Mouse (Mus musculus) MEL (cell line): Measurements from ENCODE around the gene Acot13. TPM values are rescaled to one million over a fixed set of nuclear protein-coding genes. Genes with fewer than 3 reads are reported as not detected.

ENCODE experiments used
- DNase-seq: peaks from one replicate; pipeline ENCODE4 v3.0.0; 2011; ENCODE audit warnings: low read depth, low spot score
- H3K27ac ChIP-seq: 2 replicates; pipeline ENCODE4 v1.5.1; 2012; ENCODE audit warnings: low read depth, mild to moderate bottlenecking, control low read depth, low read length, moderate library complexity; ENCODE audit not compliant: control insufficient read depth
- H3K27me3 ChIP-seq, 2 experiments: fragments of 150-350 bp in 1 of 2; sonication (generic) in 1 of 2; 2 replicates each; pipeline ENCODE4 v1.6.1; 2012; ENCODE audit warnings: low read length in 2 of 2, mild to moderate bottlenecking in 2 of 2, improper control_type of control experiment in 1 of 2, moderate library complexity in 1 of 2; ENCODE audit not compliant: insufficient read depth in 2 of 2, control insufficient read depth in 1 of 2
- H3K36me3 ChIP-seq, 2 experiments: 2 replicates each; pipeline ENCODE4 v1.6.1; 2012 to 2014; ENCODE audit warnings: low read length in 2 of 2, improper control_type of control experiment in 1 of 2, inconsistent platforms in 1 of 2, mild to moderate bottlenecking in 1 of 2; ENCODE audit not compliant: insufficient read depth in 2 of 2, control insufficient read depth in 1 of 2
- H3K4me1 ChIP-seq, 2 experiments: fragments of 150-350 bp in 1 of 2; sonication (generic) in 1 of 2; 2 replicates each; pipeline ENCODE4 v1.6.1; 2012; ENCODE audit warnings: low read length in 2 of 2, improper control_type of control experiment in 1 of 2, mild to moderate bottlenecking in 1 of 2; ENCODE audit not compliant: insufficient read depth in 2 of 2, control insufficient read depth in 1 of 2
- H3K4me3 ChIP-seq, 2 experiments: fragments of 150-350 bp in 1 of 2; sonication (generic) in 1 of 2; 2 replicates each; pipeline ENCODE4 v1.5.1; 2012; ENCODE audit warnings: low read depth in 2 of 2, low read length in 2 of 2, mild to moderate bottlenecking in 2 of 2, moderate library complexity in 2 of 2, control low read depth in 1 of 2, improper control_type of control experiment in 1 of 2; ENCODE audit not compliant: control insufficient read depth in 1 of 2, insufficient read depth in 1 of 2
- H3K79me2 ChIP-seq: 2 replicates; pipeline ENCODE4 v1.6.1; 2012; ENCODE audit warnings: mild to moderate bottlenecking, low read length, moderate library complexity; ENCODE audit not compliant: control insufficient read depth, poor library complexity, insufficient read depth
- H3K9ac ChIP-seq: 2 replicates; pipeline ENCODE4 v1.6.1; 2012; ENCODE audit warnings: low read depth, mild to moderate bottlenecking, control low read depth, low read length, moderate library complexity; ENCODE audit not compliant: control insufficient read depth, poor library complexity, severe bottlenecking
- H3K9me3 ChIP-seq: fragments of 150-350 bp; sonication (generic); replicated peaks from 2 replicates; pipeline ENCODE4 v1.6.1; 2012; ENCODE audit warnings: mild to moderate bottlenecking, low read length, improper control_type of control experiment, moderate library complexity; ENCODE audit not compliant: insufficient read depth
- BHLHE40 ChIP-seq: IDR thresholded peaks from 2 replicates; pipeline ENCODE4 v1.6.1; 2012; ENCODE audit warnings: low read depth, mild to moderate bottlenecking, inconsistent platforms, low read length, improper control_type of control experiment, borderline replicate concordance
- CHD1 ChIP-seq: IDR thresholded peaks from 2 replicates; pipeline ENCODE4 v1.6.1; 2012; ENCODE audit warnings: low read depth, mild to moderate bottlenecking, inconsistent platforms, low read length, improper control_type of control experiment
- E2F4 ChIP-seq: IDR thresholded peaks from 2 replicates; pipeline ENCODE4 v1.6.1; 2011; ENCODE audit warnings: low read depth, low read length, improper control_type of control experiment, borderline replicate concordance
- ELF1 ChIP-seq: IDR thresholded peaks from 2 replicates; pipeline ENCODE4 v1.6.1; 2014; ENCODE audit warnings: low read depth, mild to moderate bottlenecking, inconsistent platforms, low read length, improper control_type of control experiment, moderate library complexity
- GATA1 ChIP-seq: IDR thresholded peaks from 2 replicates; pipeline ENCODE4 v1.6.1; 2011; ENCODE audit warnings: low read depth, low read length, improper control_type of control experiment
- KAT2A ChIP-seq: conservative IDR thresholded peaks from 2 replicates; pipeline ENCODE4 v1.6.1; 2012; ENCODE audit warnings: low read depth, low read length, improper control_type of control experiment, inconsistent platforms
- MAFK ChIP-seq: IDR thresholded peaks from 2 replicates; pipeline ENCODE4 v1.6.1; 2011; ENCODE audit warnings: low read depth, mild to moderate bottlenecking, low read length, improper control_type of control experiment, borderline replicate concordance
- MAX ChIP-seq: IDR thresholded peaks from 2 replicates; pipeline ENCODE4 v1.6.1; 2011; ENCODE audit warnings: low read length, improper control_type of control experiment
- MEF2A ChIP-seq: IDR thresholded peaks from 2 replicates; pipeline ENCODE4 v1.6.1; 2014; ENCODE audit warnings: low read depth, mild to moderate bottlenecking, inconsistent platforms, low read length, improper control_type of control experiment; ENCODE audit not compliant: poor library complexity, insufficient replicate concordance, severe bottlenecking; ENCODE audit errors: extremely low read depth
- MXI1 ChIP-seq: IDR thresholded peaks from 2 replicates; pipeline ENCODE4 v1.6.1; 2011; ENCODE audit warnings: mild to moderate bottlenecking, low read depth, low read length, improper control_type of control experiment
- MYC ChIP-seq: IDR thresholded peaks from 2 replicates; pipeline ENCODE4 v1.6.1; 2011; ENCODE audit warnings: low read depth, mild to moderate bottlenecking, low read length, improper control_type of control experiment, moderate library complexity
- POLR2AphosphoS2 ChIP-seq: IDR thresholded peaks from 2 replicates; pipeline ENCODE4 v1.6.1; 2011; ENCODE audit warnings: low read length, improper control_type of control experiment
- POLR2AphosphoS5 ChIP-seq: IDR thresholded peaks from 2 replicates; pipeline ENCODE4 v1.6.1; 2012; ENCODE audit warnings: low read depth, borderline replicate concordance, mild to moderate bottlenecking, inconsistent platforms, low read length, moderate library complexity, mixed read lengths
- RAD21 ChIP-seq: IDR thresholded peaks from 2 replicates; pipeline ENCODE4 v1.6.1; 2011; ENCODE audit warnings: mild to moderate bottlenecking, low read depth, low read length, improper control_type of control experiment
- RCOR1 ChIP-seq: IDR thresholded peaks from 2 replicates; pipeline ENCODE4 v1.6.1; 2012; ENCODE audit warnings: low read depth, mild to moderate bottlenecking, inconsistent platforms, low read length, improper control_type of control experiment
- SIN3A ChIP-seq: IDR thresholded peaks from 2 replicates; pipeline ENCODE4 v1.6.1; 2012; ENCODE audit warnings: low read length, improper control_type of control experiment, inconsistent platforms
- SMC3 ChIP-seq: IDR thresholded peaks from 2 replicates; pipeline ENCODE4 v1.6.1; 2011; ENCODE audit warnings: low read depth, low read length, improper control_type of control experiment
- TAL1 ChIP-seq: IDR thresholded peaks from 2 replicates; pipeline ENCODE4 v1.6.1; 2012; ENCODE audit warnings: mild to moderate bottlenecking, inconsistent platforms, low read length, moderate library complexity, mixed read lengths
- UBTF ChIP-seq: IDR thresholded peaks from 2 replicates; pipeline ENCODE4 v1.6.1; 2012; ENCODE audit warnings: low read depth, mild to moderate bottlenecking, inconsistent platforms, low read length, improper control_type of control experiment, moderate library complexity, borderline replicate concordance; ENCODE audit not compliant: insufficient read depth
- USF2 ChIP-seq, 2 experiments: IDR thresholded peaks; 2 replicates each; pipeline ENCODE4 v1.6.1; 2011 to 2012; ENCODE audit warnings: improper control_type of control experiment in 2 of 2, low read length in 2 of 2, borderline replicate concordance in 1 of 2, inconsistent platforms in 1 of 2, low read depth in 1 of 2, mild to moderate bottlenecking in 1 of 2; ENCODE audit not compliant: insufficient read depth in 1 of 2
- ZKSCAN1 ChIP-seq: IDR thresholded peaks from 2 replicates; pipeline ENCODE4 v1.6.1; 2012; ENCODE audit warnings: low read depth, mild to moderate bottlenecking, inconsistent platforms, low read length, improper control_type of control experiment, moderate library complexity
- ZMIZ1 ChIP-seq: IDR thresholded peaks from 2 replicates; pipeline ENCODE4 v1.6.1; 2012; ENCODE audit warnings: low read depth, mild to moderate bottlenecking, inconsistent platforms, low read length, improper control_type of control experiment, moderate library complexity
- ZNF384 ChIP-seq: IDR thresholded peaks from 2 replicates; pipeline ENCODE4 v1.6.1; 2012; ENCODE audit warnings: low read depth, mild to moderate bottlenecking, inconsistent platforms, low read length, improper control_type of control experiment
- polyA plus RNA-seq, 2 experiments: library from polyadenylated mRNA; stranded (reverse) in 1 of 2; unstranded in 1 of 2; fragments of >175 nt in 1 of 2; fragments of >200 nt in 1 of 2; gene quantifications; 2 replicates each; pipeline versions ENCODE4 v1.2.1 to v1.2.4; 2012; ENCODE audit warnings: low replicate concordance in 2 of 2, low read depth in 1 of 2; ENCODE audit not compliant: insufficient read length in 2 of 2, insufficient read depth in 1 of 2, missing spikeins in 1 of 2
- total RNA-seq: library from RNA; depleted of rRNA; stranded (reverse); fragments of 300-350 nt; gene quantifications from 2 replicates; pipeline ENCODE4 v1.2.3, GENCODE M21; 2012

Gene Acot13
- total and polyA plus RNA-seq, 3 experiments, result 51.8 to 57.3 TPM; not detected in 1

DNA sequence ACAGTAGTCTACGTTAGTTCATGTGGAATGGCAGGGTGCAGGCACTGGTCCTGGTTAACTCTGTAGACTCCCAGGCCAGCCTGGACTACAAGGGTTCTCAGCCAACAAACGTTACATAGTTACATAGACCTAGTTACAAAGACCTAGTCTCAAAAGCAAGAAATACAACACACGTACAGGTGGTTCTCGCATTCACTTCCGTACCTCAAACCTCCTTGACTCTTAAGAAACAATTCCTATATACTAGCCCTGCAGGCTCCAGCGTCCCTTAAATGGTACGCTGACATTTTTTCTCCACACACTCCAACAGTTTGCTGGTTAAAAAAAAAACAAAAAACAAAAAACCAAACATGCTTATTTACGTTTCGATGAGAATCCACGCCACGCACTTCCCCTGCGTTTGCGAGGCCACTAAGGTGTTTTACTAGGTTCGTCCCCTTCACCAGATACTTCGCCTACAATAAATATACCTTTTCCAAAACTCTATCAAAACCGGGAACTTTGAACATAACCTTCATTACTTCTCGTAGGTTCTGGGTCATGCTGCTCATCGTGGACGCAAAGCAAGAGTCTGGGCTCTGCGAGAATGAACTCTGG is 486 bp downstream of the Acot13 start:
- H3K27ac ChIP-seq, result peak overlapping the region; percentile 79
- H3K27me3 ChIP-seq, result no peaks in the 10 kb centered on the region
- H3K4me1 ChIP-seq, result no peaks in the 10 kb centered on the region; a peak in 3 of 4 replicates
- no peaks in the 10 kb centered on the region for H3K9me3 ChIP-seq
- peak overlapping the region; percentile 67 to 89 for H3K4me3 ChIP-seq
- peak; percentile 65 for DNase-seq
- peaks cover 44% of the 10 kb centered on the region for H3K79me2 ChIP-seq
- peaks cover 3 to 19% of the 10 kb centered on the region in 2 experiments for H3K36me3 ChIP-seq
- peak overlapping the region; percentile 92 for H3K9ac ChIP-seq
- TF ChIP-seq RCOR1 (no peak), SMC3 (no peak), UBTF (no peak), MAFK (no peak), CHD1 (peak; percentile 72; the same call in 1 of the 2 replicates), POLR2AphosphoS5 (no peak), ZKSCAN1 (no peak), GATA1 (no peak), ZNF384 (peak; percentile 56), MAX (no peak), ELF1 (no peak), MYC (peak; percentile 46), KAT2A (no peak), ZMIZ1 (no peak), MEF2A (no peak), SIN3A (peak; percentile 52; the same call in 1 of the 2 replicates), TAL1 (no peak), MXI1 (0 out of 2 replicates have a peak, but pooled peaks have one; percentile 23), USF2 (IDR thresholded peaks at IDR 0.05; ENCODE audit: borderline replicate concordance in 1 of 2, insufficient read depth in 1 of 2, low read depth in 1 of 2, low read length in 2 of 2) (no peak), BHLHE40 (no peak)
- TF ChIP-seq, all 39 proteins: peak for 5

DNA sequence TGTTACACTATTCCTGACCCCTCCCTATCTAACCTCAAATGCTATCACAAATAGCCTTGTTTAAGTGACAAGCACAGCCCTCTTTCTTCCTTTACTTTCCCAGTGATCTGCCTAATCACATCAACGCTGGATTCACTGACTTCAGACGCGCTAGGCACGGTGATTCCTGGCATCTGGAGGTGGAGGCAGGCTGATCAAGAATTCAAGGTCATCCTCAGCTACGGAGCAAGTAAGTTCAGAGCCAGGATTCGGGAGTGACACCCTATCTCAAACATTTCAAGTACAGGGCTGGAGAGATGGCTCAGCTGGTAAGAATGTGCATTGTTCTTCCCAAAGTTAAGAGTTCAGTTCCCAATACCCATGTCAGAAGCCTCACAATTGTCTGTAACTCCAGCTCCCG is 5.2 kb downstream of the Acot13 start:
- no peak for DNase-seq
- Histone ChIP-seq H3K27ac (no peak overlapping the region), H3K9me3 (no peaks in the 10 kb centered on the region), H3K27me3 (no peaks in the 10 kb centered on the region), H3K79me2 (peaks cover 9% of the 10 kb centered on the region), H3K9ac (no peak overlapping the region), H3K4me3 (no peak overlapping the region), H3K36me3 (peaks cover 0 to 4% of the 10 kb centered on the region in 2 experiments; a peak in 1 of 4 replicates), H3K4me1 (no peaks in the 10 kb centered on the region)
- TF ChIP-seq RAD21, result no peak
- no peak for TF ChIP-seq E2F4
- TF ChIP-seq POLR2AphosphoS2, result no peak
